Mouse (Mus musculus) liver, embryonic 13.5 days (tissue): ENCODE results near the gene Wwox. TPM values are rescaled to one million over a fixed set of nuclear protein-coding genes. Genes with fewer than 3 reads are reported as not detected.

Experiments
- ATAC-seq: fragments of 200-750 bp; cut with Nextera tagmentation; 2 replicates; pipeline ENCODE4 v1.8.0; 2017; ENCODE audit warnings: low read depth, mild to moderate bottlenecking, moderate number of reproducible peaks, moderate library complexity
- DNase-seq: peaks from one replicate; pipeline ENCODE4 v3.0.0; 2022
- H3K27ac ChIP-seq: fragments of 300-500 bp; sonication (generic); 2 replicates; pipeline ENCODE4 v1.5.1; 2015; ENCODE audit warnings: moderate library complexity, mild to moderate bottlenecking, inconsistent platforms
- H3K27me3 ChIP-seq: fragments of 300-500 bp; sonication (generic); 2 replicates; pipeline ENCODE4 v1.6.1; 2015; ENCODE audit warnings: mild to moderate bottlenecking, inconsistent platforms
- H3K36me3 ChIP-seq: fragments of 300-500 bp; sonication (generic); 2 replicates; pipeline ENCODE4 v1.6.1; 2015; ENCODE audit warnings: mild to moderate bottlenecking, inconsistent platforms
- H3K4me1 ChIP-seq: fragments of 300-500 bp; sonication (generic); replicated peaks from 2 replicates; pipeline ENCODE4 v1.6.1; 2015; ENCODE audit warnings: inconsistent platforms
- H3K4me2 ChIP-seq: fragments of 300-500 bp; sonication (generic); 2 replicates; pipeline ENCODE4 v1.6.1; 2015; ENCODE audit warnings: inconsistent platforms, mild to moderate bottlenecking, moderate library complexity
- H3K4me3 ChIP-seq: fragments of 300-500 bp; sonication (generic); replicated peaks from 2 replicates; pipeline ENCODE4 v1.5.1; 2015; ENCODE audit warnings: mild to moderate bottlenecking, inconsistent platforms
- H3K9ac ChIP-seq: fragments of 300-500 bp; sonication (generic); 2 replicates; pipeline ENCODE4 v1.6.1; 2015; ENCODE audit warnings: mild to moderate bottlenecking, inconsistent platforms
- H3K9me3 ChIP-seq: fragments of 300-500 bp; sonication (generic); replicated peaks from 2 replicates; pipeline ENCODE4 v1.6.1; 2016; ENCODE audit warnings: inconsistent platforms
- WGBS: fragments of 180-500 bp; shearing (Covaris S2); methylation state at CpG from one replicate; pipeline ENCODE4 v1.1.7; 2015; ENCODE audit not compliant: insufficient replicate concordance; 5-methylcytosine and 5-hydroxymethylcytosine counted together
- polyA plus RNA-seq: library from polyadenylated mRNA; unstranded; fragments of >200 nt; fragmentation: Nextera tagmentation; extraction: Ambion mirVana; gene quantifications from 2 replicates; pipeline ENCODE4 v1.2.1, GENCODE M21; 2015

The Wwox gene
- polyA plus RNA-seq, 1 experiment from 2014 or later: 4.0 TPM

DNA sequence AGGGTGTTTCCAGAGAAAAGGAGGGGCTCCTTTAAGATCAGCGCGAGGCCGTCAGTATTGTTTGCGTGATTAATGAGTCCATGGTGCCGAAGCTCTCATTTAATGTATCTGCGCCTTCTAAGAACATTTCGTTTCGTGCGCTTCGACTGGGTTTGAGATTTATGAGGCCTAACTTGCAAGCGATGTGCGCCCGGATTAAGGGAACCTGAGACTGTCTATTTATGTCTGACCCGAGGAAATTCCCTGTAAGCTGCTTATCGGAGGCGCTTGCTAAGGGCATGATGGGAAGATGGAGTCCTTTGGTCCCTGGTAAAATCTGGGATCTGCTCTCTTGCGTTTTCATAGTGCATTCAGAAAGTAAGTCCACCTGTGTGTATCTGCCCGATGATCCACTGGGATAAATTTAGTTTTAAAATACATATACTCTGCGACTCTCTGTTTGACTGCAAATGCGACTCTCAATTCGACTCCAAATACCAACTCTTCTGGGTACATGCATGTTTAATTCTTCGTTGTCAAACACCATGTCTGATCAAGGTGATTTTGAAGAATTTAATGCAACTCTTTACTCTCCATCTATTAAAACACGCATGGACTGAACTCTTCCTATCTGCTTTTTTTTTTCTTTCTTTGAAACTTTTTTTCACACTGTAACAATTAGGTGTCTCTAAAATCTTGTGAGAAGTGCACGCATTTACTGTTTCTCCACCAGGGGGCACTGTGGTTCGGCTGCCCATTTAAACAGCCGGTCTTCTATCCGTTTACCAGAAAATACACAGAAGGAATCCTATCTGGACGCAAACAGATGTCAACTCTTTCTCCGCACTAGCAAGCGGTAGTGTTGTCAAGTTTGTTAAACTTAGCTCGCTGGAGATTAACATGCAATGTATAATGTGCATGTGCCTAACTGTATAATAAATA, 331.7 kb downstream of the Wwox start:
- H3K4me2 ChIP-seq: no peak overlapping the region
- peaks cover 9% of the 10 kb centered on the region for H3K4me1 ChIP-seq
- no peak overlapping the region for H3K9ac ChIP-seq
- ATAC-seq (no peak), DNase-seq (peak; percentile 37)
- no peak overlapping the region for H3K27ac ChIP-seq
- H3K27me3 ChIP-seq: no peaks in the 10 kb centered on the region
- H3K4me3 ChIP-seq: no peak overlapping the region
- WGBS: 56% methylated on average over 31 of the region's 31 CpGs
- no peaks in the 10 kb centered on the region for H3K9me3 ChIP-seq
- no peaks in the 10 kb centered on the region for H3K36me3 ChIP-seq

DNA sequence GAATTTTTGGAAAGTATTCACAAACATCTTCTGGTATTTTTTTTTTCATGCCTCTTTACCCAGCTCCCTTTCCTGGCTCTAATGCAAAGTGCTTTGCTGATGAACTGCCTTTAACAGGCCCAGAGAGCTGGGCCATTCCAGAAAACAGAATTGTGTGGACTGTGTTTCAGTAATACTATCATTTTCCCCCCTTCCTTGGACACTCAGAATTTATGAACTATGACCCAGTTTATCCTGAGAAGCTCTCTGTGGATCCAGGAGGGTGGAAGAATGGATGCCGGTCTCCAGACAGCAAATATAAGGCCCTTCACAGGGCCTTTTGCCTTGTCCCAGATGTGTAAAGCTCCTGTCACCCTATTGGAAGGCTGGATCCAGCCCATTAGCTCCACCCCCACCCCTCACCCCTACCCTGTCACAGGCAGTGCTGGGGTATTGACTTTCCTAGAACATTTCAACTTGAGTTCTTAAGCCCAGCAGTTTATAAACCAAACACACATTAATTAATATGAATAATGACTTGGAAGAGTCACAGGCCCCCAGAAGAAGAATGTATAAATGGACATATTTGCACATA, 332.9 kb downstream of the Wwox start:
- WGBS: 69% methylated on average over 1 of the region's 1 CpGs
- peak; percentile 38; the same call in 1 of the 2 replicates for ATAC-seq

DNA sequence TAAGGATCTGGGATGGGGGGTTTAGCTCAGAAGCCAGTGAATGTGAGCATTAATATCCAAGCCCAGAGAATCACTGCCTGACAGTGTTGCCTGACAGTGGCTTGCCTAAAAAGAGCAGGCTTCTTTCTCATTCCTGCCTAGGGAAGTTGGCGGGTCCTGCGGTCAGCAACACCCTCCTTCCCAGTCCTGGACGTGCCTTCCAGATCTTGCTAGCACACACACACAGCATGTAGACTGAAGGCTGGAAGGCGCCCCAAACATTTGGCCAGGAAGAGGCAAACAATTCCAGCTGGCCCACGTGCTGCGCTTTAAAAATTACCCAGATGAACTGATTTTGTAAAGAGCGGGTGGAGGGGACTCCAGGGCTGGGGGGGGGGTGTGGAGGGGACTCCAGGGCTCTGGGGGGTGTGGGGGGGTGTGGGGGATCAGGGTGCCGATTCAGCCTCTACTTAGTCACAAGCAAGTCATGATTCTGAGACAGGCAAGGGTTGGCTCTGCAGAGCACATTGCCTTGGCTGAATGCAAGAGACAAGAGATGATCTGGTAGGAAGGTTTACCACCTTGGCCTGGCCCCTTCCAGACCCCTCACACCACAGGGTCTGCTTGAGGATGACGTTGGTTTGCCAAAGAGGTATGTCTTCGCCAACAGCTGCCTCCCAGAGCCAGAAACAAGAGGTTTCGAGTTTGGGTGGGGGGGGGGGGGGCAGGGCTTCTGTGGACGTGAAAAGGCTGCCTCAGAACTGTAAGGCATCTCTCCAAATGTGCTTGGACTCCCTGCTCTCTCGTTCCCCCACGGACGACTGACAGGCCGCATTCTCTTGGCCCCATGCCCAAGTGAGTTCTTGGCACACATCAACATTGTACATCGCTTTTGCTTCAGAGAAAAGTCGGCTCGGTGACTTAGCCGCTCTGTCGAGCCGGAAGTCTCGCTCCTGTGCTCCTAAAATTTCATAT, 334.3 kb downstream of the Wwox start:
- H3K4me2 ChIP-seq: no peak overlapping the region
- no peaks in the 10 kb centered on the region for H3K9me3 ChIP-seq
- H3K4me1 ChIP-seq: peaks cover 26% of the 10 kb centered on the region
- ATAC-seq (no peak), DNase-seq (no peak)
- H3K27me3 ChIP-seq: no peaks in the 10 kb centered on the region
- H3K9ac ChIP-seq: no peak overlapping the region
- no peaks in the 10 kb centered on the region for H3K36me3 ChIP-seq
- H3K27ac ChIP-seq: peak overlapping the region; percentile 43; the same call in 1 of the 2 replicates
- H3K4me3 ChIP-seq: no peak overlapping the region
- WGBS: 66% methylated on average over 23 of the region's 23 CpGs

More for the DNA sequence above, 332.9 kb downstream of the Wwox start:
- Histone ChIP-seq H3K27ac (no peak overlapping the region; the same call in 1 of the 2 replicates), H3K4me1 (peaks cover 14% of the 10 kb centered on the region), H3K27me3 (no peaks in the 10 kb centered on the region), H3K36me3 (no peaks in the 10 kb centered on the region), H3K4me3 (no peak overlapping the region), H3K9me3 (no peaks in the 10 kb centered on the region), H3K9ac (no peak overlapping the region), H3K4me2 (no peak overlapping the region)
- no peak for DNase-seq

DNA sequence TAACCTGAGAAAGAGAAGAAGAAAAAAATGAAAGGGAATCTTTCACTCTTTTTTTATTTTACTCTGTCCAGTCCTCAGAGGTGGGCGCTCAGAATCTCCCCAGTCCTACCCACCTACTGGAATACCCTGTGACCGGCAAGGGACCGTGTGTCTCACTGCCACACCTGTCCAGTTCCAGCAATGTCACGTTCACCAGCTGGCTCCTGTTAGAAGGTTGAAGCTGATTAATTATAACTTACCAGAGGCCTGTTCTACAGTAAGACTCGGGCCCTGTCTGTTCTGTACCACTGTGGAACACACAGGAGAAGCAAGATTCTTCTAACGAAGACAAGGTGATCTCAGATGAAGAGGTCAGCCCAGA, 334.9 kb downstream of the Wwox start:
- H3K4me3 ChIP-seq: no peak overlapping the region
- no peak for DNase-seq
- no peak overlapping the region for H3K9ac ChIP-seq
- ATAC-seq: no peak
- no peaks in the 10 kb centered on the region for H3K36me3 ChIP-seq
- H3K27me3 ChIP-seq: no peaks in the 10 kb centered on the region
- peaks cover 26% of the 10 kb centered on the region for H3K4me1 ChIP-seq
- 78% methylated on average over 6 of the region's 6 CpGs for WGBS
- H3K27ac ChIP-seq: no peak overlapping the region
- no peak overlapping the region for H3K4me2 ChIP-seq
- no peaks in the 10 kb centered on the region for H3K9me3 ChIP-seq

DNA sequence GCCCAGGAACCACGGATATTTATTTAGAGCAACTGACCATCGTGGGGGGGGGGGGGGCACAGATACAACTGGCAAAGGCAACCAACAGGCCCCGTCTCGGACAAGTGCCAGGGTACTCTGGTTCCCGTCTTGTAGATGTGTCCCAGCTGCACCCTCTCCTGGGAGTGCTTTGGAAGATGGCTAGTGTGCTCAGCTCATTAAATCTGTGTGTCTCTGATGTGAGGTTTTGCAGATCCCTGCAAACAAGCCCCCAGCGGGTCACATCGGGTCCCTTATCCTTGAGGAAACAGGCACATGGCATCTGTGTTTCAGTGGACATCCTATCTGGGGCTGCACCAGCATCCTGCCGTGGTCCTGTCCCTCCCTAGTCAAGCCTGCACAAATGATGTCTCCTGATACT, 336.1 kb downstream of the Wwox start:
- no peak overlapping the region for H3K4me2 ChIP-seq
- no peaks in the 10 kb centered on the region for H3K36me3 ChIP-seq
- no peak overlapping the region for H3K27ac ChIP-seq
- WGBS: 68% methylated on average over 8 of the region's 8 CpGs
- no peak overlapping the region for H3K9ac ChIP-seq
- no peak overlapping the region for H3K4me3 ChIP-seq
- ATAC-seq (no peak), DNase-seq (no peak)
- no peaks in the 10 kb centered on the region for H3K27me3 ChIP-seq
- H3K9me3 ChIP-seq: no peaks in the 10 kb centered on the region
- peaks cover 26% of the 10 kb centered on the region for H3K4me1 ChIP-seq

DNA sequence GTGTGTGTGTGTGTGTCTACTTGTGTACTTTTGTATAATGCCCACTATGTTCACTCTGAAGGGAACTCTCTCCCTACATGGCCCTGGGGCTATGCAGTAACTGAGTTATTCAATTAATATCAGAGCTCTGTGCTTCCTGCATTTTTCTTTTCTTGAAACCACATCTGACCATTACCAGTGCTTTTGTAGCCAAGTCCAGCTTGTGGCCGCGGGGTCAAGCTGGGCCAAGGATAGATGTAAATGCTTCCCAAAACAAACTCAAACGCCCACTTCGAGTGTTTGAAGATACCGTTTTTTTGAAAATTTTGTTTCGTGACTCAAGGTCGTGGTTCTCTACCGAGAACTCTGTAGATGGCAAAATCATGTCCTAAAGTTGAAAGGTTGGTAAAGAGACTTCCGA, 337.2 kb downstream of the Wwox start:
- ATAC-seq (no peak), DNase-seq (no peak)
- H3K9me3 ChIP-seq: no peaks in the 10 kb centered on the region
- H3K36me3 ChIP-seq: no peaks in the 10 kb centered on the region
- no peak overlapping the region for H3K27ac ChIP-seq
- 76% methylated on average over 9 of the region's 9 CpGs for WGBS
- H3K27me3 ChIP-seq: no peaks in the 10 kb centered on the region
- no peak overlapping the region for H3K4me3 ChIP-seq
- H3K4me2 ChIP-seq: no peak overlapping the region
- H3K4me1 ChIP-seq: peaks cover 26% of the 10 kb centered on the region
- H3K9ac ChIP-seq: no peak overlapping the region

DNA sequence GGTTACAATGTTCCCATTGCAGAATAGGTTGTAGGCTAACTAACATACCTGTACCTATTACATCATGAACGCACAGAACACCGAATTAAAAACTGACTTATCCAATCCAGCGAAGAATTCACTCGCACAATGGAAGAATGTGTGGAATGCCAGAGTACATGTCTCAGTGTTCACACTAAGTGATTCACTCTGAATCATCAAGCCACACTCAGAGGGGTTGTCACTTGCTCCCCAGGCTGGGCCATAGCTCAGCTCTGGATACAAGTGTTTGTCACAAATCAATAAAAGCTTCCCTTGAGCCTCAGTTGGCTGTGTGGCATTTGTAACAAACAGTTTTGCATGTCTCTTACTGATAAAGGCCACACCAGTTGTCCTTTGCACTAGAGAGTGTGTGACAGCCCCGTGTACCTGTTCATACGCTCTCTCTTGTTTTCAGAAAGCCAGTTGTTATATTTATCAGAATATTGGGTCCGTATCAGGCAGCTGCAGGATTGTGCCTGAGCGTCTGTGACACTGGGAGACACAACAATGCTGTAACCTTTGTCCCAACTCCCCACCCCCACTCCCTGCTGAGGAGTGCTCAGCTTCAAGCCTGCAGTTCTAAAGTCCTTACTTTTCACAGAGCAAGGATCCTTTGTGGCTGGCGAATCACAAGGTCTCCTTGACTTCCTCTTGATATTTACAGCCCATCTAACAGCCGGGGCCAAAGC, 338.0 kb downstream of the Wwox start:
- Histone ChIP-seq H3K4me3 (no peak overlapping the region), H3K9me3 (no peaks in the 10 kb centered on the region), H3K27me3 (no peaks in the 10 kb centered on the region), H3K27ac (no peak overlapping the region), H3K36me3 (no peaks in the 10 kb centered on the region), H3K9ac (no peak overlapping the region), H3K4me1 (peaks cover 23% of the 10 kb centered on the region), H3K4me2 (no peak overlapping the region)
- ATAC-seq: peak; percentile 57
- WGBS: 43% methylated on average over 10 of the region's 10 CpGs
- no peak for DNase-seq

DNA sequence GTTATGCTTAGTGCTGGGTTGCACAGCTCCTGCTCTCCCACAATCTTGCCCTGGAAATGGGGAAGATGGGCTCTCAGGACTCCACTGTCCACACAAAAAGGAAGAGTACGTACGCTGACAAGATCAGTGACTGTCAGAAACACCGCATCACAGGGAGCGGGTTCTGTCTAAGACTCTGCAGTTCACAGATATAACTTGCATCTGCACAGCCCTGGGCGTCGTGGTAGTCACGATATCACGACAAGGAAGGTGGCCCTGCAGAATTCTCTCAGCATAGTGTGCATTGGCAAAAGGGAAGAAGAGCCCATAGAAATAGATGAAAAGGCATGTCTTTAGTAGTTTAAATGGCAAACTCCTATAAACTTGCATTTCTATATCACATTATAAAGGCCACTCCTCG, 339.5 kb downstream of the Wwox start:
- no peak overlapping the region for H3K9ac ChIP-seq
- H3K4me1 ChIP-seq: peaks cover 18% of the 10 kb centered on the region
- no peaks in the 10 kb centered on the region for H3K9me3 ChIP-seq
- DNase-seq (no peak), ATAC-seq (0 out of 2 replicates have a peak, but pooled peaks have one; percentile 53)
- H3K27ac ChIP-seq: no peak overlapping the region
- H3K4me3 ChIP-seq: no peak overlapping the region
- no peaks in the 10 kb centered on the region for H3K27me3 ChIP-seq
- H3K4me2 ChIP-seq: no peak overlapping the region
- H3K36me3 ChIP-seq: no peaks in the 10 kb centered on the region
- 38% methylated on average over 9 of the region's 9 CpGs for WGBS

DNA sequence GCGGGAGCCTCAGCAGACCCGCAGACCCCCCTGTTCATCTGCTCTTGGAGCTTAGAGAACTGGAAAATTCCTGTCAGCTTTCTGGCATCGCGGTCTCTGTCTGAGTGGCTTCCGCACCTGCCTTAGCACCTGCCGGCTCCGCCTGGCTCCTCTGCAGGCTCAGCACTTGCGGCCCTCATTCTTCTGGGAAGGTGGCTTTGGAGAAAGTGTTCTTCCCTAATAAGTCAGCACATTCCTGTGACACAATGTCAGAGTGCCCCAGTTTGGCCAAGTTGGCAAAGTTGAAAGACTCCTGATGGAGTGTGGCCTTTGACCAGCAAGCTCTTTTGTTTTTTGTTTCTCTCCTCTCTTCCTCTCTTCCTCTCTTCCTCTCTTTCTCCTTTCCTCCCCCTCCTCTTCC, 343.9 kb downstream of the Wwox start:
- ATAC-seq (no peak), DNase-seq (no peak)
- 81% methylated on average over 8 of the region's 8 CpGs for WGBS
- no peaks in the 10 kb centered on the region for H3K9me3 ChIP-seq
- H3K4me3 ChIP-seq: no peak overlapping the region
- no peaks in the 10 kb centered on the region for H3K36me3 ChIP-seq
- no peak overlapping the region for H3K4me2 ChIP-seq
- H3K27me3 ChIP-seq: no peaks in the 10 kb centered on the region
- no peak overlapping the region for H3K9ac ChIP-seq
- peaks cover 3% of the 10 kb centered on the region; the same call in 1 of the 2 replicates for H3K4me1 ChIP-seq
- H3K27ac ChIP-seq: no peak overlapping the region

DNA sequence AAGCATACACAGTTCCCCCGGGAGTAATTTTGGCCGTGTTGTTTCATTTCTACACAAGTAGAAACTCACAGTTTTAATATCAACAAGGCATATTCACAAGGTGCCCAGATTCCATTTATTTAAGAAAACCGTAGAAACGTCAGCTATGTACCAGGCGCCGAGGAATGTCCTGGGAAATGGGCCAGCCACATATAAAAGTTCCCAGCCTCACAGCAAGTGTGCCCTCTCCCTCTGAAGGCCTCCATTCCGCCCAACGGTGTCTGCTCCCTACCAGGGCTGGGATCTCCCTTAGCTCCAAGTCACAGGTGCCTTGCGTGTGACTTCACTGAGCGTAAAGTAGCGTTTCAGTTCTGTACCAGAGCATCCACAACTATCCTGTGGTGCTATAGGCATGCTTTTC, 346.4 kb downstream of the Wwox start:
- Histone ChIP-seq H3K4me2 (no peak overlapping the region), H3K9ac (no peak overlapping the region), H3K9me3 (no peaks in the 10 kb centered on the region), H3K4me1 (no peaks in the 10 kb centered on the region), H3K36me3 (no peaks in the 10 kb centered on the region), H3K27me3 (no peaks in the 10 kb centered on the region), H3K4me3 (no peak overlapping the region), H3K27ac (no peak overlapping the region)
- DNase-seq (no peak), ATAC-seq (no peak)
- WGBS: 77% methylated on average over 11 of the region's 11 CpGs
